Mouse (Mus musculus) cerebellum, adult 8-10 months (tissue): ENCODE measurements at regions not wholly inside any gene's neighbourhood (a gene's known extent, or its start where the extent isn't known, plus 50 kb on each side); places are given as distances from the start of the nearest gene placed in this dataset.

Source experiments
- DNase-seq: peaks from one replicate; pipeline ENCODE4 v3.0.0; 2022

GRCm38 (mm10) chr7:61939971-61940705, 406.2 kb upstream of the Ndn start:
- DNase-seq: peak; percentile 78

GRCm38 (mm10) chr7:61982203-61982932, 364.0 kb upstream of the Ndn start:
- DNase-seq: peak; percentile 88

- DNase-seq: no peak
These were observed 319.7 kb upstream of the Ndn start for GRCm38 (mm10) chr7:62026635-62027034.

GRCm38 (mm10) chr7:62045743-62046451, 300.5 kb upstream of the Ndn start:
- DNase-seq: peak; percentile 2

- DNase-seq: no peak
These were observed 299.9 kb upstream of the Ndn start for GRCm38 (mm10) chr7:62046452-62046809.

GRCm38 (mm10) chr7:62078607-62079006, 267.8 kb upstream of the Ndn start:
- no peak for DNase-seq

GRCm38 (mm10) chr7:62085120-62085849, 261.1 kb upstream of the Ndn start:
- DNase-seq: peak; percentile 16
